In the genomic region with DNA sequence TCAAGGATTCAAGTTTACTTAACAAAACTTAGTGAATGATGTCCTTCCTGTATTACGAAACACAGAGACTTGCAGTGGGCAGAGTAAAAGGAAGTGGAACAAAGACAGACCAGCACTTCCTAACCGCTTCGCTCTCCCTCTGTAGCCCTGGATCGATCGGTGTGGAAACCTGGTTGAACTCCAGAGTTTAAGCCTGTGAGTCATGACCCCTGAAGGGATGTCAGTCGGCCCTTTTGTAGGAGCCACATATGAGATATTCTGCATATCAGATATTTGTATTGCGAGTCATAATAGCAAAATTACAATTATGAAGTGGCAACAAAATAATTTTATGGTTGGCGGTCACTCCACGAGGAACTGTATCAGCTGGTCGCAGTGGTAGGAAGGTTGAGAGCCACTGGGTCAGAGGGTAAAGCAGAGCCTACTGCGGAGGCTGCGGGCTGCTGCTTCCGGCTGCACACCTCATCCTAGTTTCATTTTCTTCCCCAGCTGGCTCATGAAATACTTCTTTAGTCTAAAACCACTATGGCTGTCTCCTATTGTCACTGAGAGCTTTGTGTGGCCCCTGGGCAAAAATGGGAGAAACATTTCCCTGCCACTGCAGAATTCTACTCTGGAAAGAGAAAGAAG, we compare ENCODE assay signal across 9 mouse cellular contexts. TPM values are rescaled to one million over a fixed set of nuclear protein-coding genes. Genes with fewer than 3 reads are reported as not detected.
A peak's percentile ranks its signal among the peaks of the same experiment; 100 is the strongest.
DNase-seq lines count a peak whose midpoint lies in the region; ATAC-seq and TF ChIP-seq lines count a peak whose summit lies in the region.
"Had no signal": no experiment of that assay in that cellular context is flagged by ENCODE, and none has a peak within 500 bp of the region (broad histone marks: within the 10 kb centered on the region; RNA-seq: fewer than 3 reads in every experiment).

No protein-coding gene starts in this region.

- H3ac ChIP-seq in C2C12 (ENCODE audit: control insufficient read depth, insufficient read length, low read depth) = no peak overlapping the region

- no peak for TF ChIP-seq CTCF in C2C12 (IDR thresholded peaks at IDR 0.05; ENCODE audit: control insufficient read depth, insufficient read depth, insufficient read length)

- H3K79me2 ChIP-seq in C2C12 (ENCODE audit: control insufficient read depth, insufficient read depth) = peaks cover 54% of the 10 kb centered on the region
- peaks cover 71% of the 10 kb centered on the region for H3K79me2 ChIP-seq in macrophage (ENCODE audit: inconsistent target)

- ATAC-seq in heart, embryonic 13.5 days (ENCODE audit: extremely low read depth, insufficient number of reproducible peaks, low FRiP score, low TSS enrichment) = no peak
- ATAC-seq: Patski had no signal

- H3K36me3 ChIP-seq in C2C12 (ENCODE audit: control insufficient read depth, insufficient read depth) = peaks cover 10% of the 10 kb centered on the region
- peaks cover 14% of the 10 kb centered on the region for H3K36me3 ChIP-seq in heart, embryonic 13.5 days
- H3K36me3 ChIP-seq in macrophage (ENCODE audit: inconsistent target) = peaks cover 3% of the 10 kb centered on the region; the same call in 1 of the 2 replicates

- peaks cover 60% of the 10 kb centered on the region for H3K4me1 ChIP-seq in heart, embryonic 13.5 days

- no peaks in the 10 kb centered on the region for H3K9me3 ChIP-seq in heart, embryonic 13.5 days

- peak overlapping the region; percentile 99 for H3K27ac ChIP-seq in heart, embryonic 13.5 days (replicated peaks)
- H3K27ac ChIP-seq in macrophage = peak overlapping the region; percentile 99

- peak overlapping the region; percentile 55 for H3K9ac ChIP-seq in heart, embryonic 13.5 days

- peaks cover 28% of the 10 kb centered on the region for H3K79me3 ChIP-seq in C2C12 (ENCODE audit: low read depth)

- H3K4me2 ChIP-seq in heart, embryonic 13.5 days = peak overlapping the region; percentile 59

- WGBS in heart, embryonic 13.5 days = 71% methylated on average over 13 of the region's 13 CpGs
- WGBS in macrophage (ENCODE audit: missing documents) = under 1% methylated on average over 13 of the region's 13 CpGs

- intact Hi-C loops in heart, postnatal 25 days (cut with DNase I) = no loop called here

- no peaks in the 10 kb centered on the region for H3K27me3 ChIP-seq in C2C12 (ENCODE audit: control insufficient read depth, insufficient read depth, insufficient read length)
- no peaks in the 10 kb centered on the region for H3K27me3 ChIP-seq in heart, embryonic 13.5 days (replicated peaks)
- H3K27me3 ChIP-seq: Patski had no signal

- DNase-seq in heart, adult 18-20 months = peak; percentile 64 to 68
- DNase-seq in heart, postnatal 25 days (ENCODE audit: low spot score) = no peak
- no peak for DNase-seq in retina, postnatal 1 day
- no peak for DNase-seq in gastrocnemius, adult 18-20 months (ENCODE audit: low spot score)
- no peak for DNase-seq in frontal cortex, adult 2 months (ENCODE audit: extremely low spot score in 1 of 2, low spot score in 1 of 2)

- H3K4me3 ChIP-seq in C2C12 (ENCODE audit: insufficient read depth, poor library complexity, severe bottlenecking) = no peak overlapping the region
- H3K4me3 ChIP-seq in heart, embryonic 13.5 days = no peak overlapping the region
- H3K4me3 ChIP-seq in macrophage (ENCODE audit: inconsistent target) = peak overlapping the region; percentile 47

TF ChIP-seq in C2C12, 6 proteins besides CTCF, POLR2A, EP300 and RAD21:
- TF ChIP-seq MAX (IDR thresholded peaks at IDR 0.05) (no peak), CEBPB (IDR thresholded peaks at IDR 0.05; ENCODE audit: low read depth) (peak; percentile 83), MYOD1 (IDR thresholded peaks at IDR 0.05; ENCODE audit: control insufficient read depth, insufficient read length, low read depth) (no peak)

RNA-seq across cellular contexts. Expression of a gene that starts 15.7 kb away (rescaled TPM):
- 10 to 100 TPM in 1 of 2 experiments, 1 to 10 TPM in 1; 7.4 to 10.3 TPM for total RNA-seq in heart, adult 18-20 months (2021)
- 10 to 100 TPM in 1 of 2 experiments, 1 to 10 TPM in 1; 9.8 to 11.6 TPM for total RNA-seq in heart, postnatal 25 days (2021)
- polyA plus RNA-seq in C2C12 (2012; fragmentation: generic; extraction: Trizol) (13.9 TPM), macrophage (2018) (10.9 to 20.7 TPM (median 12.1 TPM) in 3 replicates)
- 15.8 and 17.8 TPM in 2 replicates for polyA plus RNA-seq in heart, embryonic 13.5 days (2015; fragmentation: Nextera tagmentation; extraction: Ambion mirVana)
- total RNA-seq in macrophage (2018; cell fraction: chromatin; rRNA removed) = 1 to 10 TPM; 3.6 to 9.3 (median 5.3) TPM
- 10 to 100 TPM; 13.1 to 20.2 (median 16.4) TPM for total RNA-seq in macrophage (2018; cell fraction: cytosol; rRNA removed)
- total RNA-seq in macrophage (2018; cell fraction: nucleus; rRNA removed) = 10 to 100 TPM in 5 of 26 experiments, 1 to 10 TPM in 21; 6.2 to 11.6 (median 9.2) TPM
- total RNA-seq in gastrocnemius, adult 18-20 months (2021) = 10 to 100 TPM; 11.2 TPM
- 11.5 and 12.1 TPM in 2 replicates for polyA plus RNA-seq in frontal cortex, adult 2 months (2012; rRNA removed)

RNA-seq across cellular contexts. Expression of a gene that starts 23.2 kb away (rescaled TPM):
- total RNA-seq in heart, adult 18-20 months (2021) = 10 to 100 TPM; 16.7 to 17.4 TPM
- total RNA-seq in heart, postnatal 25 days (2021) = 10 to 100 TPM; 11.3 to 12.9 TPM
- polyA plus RNA-seq in C2C12 (2012; fragmentation: generic; extraction: Trizol) (8.5 TPM), macrophage (2018) (15.4 to 17.0 TPM (median 15.6 TPM) in 3 replicates)
- polyA plus RNA-seq in heart, embryonic 13.5 days (2015; fragmentation: Nextera tagmentation; extraction: Ambion mirVana) = 53.3 and 55.6 TPM in 2 replicates
- 10 to 100 TPM in 5 of 26 experiments, 1 to 10 TPM in 19, under 1 TPM in 2; 0.44 to 15.2 (median 6.1) TPM for total RNA-seq in macrophage (2018; cell fraction: chromatin; rRNA removed)
- total RNA-seq in macrophage (2018; cell fraction: cytosol; rRNA removed) = 10 to 100 TPM; 11.1 to 22.6 (median 16.7) TPM
- total RNA-seq in macrophage (2018; cell fraction: nucleus; rRNA removed) = 10 to 100 TPM in 10 of 26 experiments, 1 to 10 TPM in 16; 2.1 to 16.4 (median 7.4) TPM
- total RNA-seq in gastrocnemius, adult 18-20 months (2021) = 1 to 10 TPM; 7.6 to 9.0 TPM
- 34.9 and 35.9 TPM in 2 replicates for polyA plus RNA-seq in frontal cortex, adult 2 months (2012; rRNA removed)

RNA-seq across cellular contexts. Expression of a gene that starts 39.1 kb away (rescaled TPM):
- 1 to 10 TPM in 1 of 2 experiments, under 1 TPM in 1; 0.79 to 2.2 TPM for total RNA-seq in heart, adult 18-20 months (2021)
- total RNA-seq in heart, postnatal 25 days (2021) = 1 to 10 TPM; 1.7 to 2.3 TPM
- 0.01 TPM for polyA plus RNA-seq in C2C12 (2012; fragmentation: generic; extraction: Trizol)
- polyA plus RNA-seq in heart, embryonic 13.5 days (2015; fragmentation: Nextera tagmentation; extraction: Ambion mirVana) = 0.79 and 1.0 TPM in 2 replicates
- total RNA-seq in macrophage (2018; cell fraction: chromatin; rRNA removed) = under 1 TPM in 1 of 26 experiments, not detected in 25; 0.62 TPM
- total RNA-seq in macrophage (2018; cell fraction: cytosol; rRNA removed) = under 1 TPM in 1 of 26 experiments, not detected in 25; 0.13 TPM
- under 1 TPM in 5 of 26 experiments, not detected in 21; 0.40 to 0.92 (median 0.72) TPM for total RNA-seq in macrophage (2018; cell fraction: nucleus; rRNA removed)
- 0.19 TPM in 1 of 3 replicates, not detected in the others for polyA plus RNA-seq in macrophage (2018)
- not detected for total RNA-seq in gastrocnemius, adult 18-20 months (2021)
- polyA plus RNA-seq in frontal cortex, adult 2 months (2012; rRNA removed) = not detected in 2 replicates

RNA-seq across cellular contexts. Expression of a gene that starts 46.2 kb away (rescaled TPM):
- under 1 TPM in 1 of 2 experiments, not detected in 1; 0.21 TPM for total RNA-seq in heart, adult 18-20 months (2021)
- under 1 TPM; 0.11 to 0.29 TPM for total RNA-seq in heart, postnatal 25 days (2021)
- 5.5 TPM for polyA plus RNA-seq in C2C12 (2012; fragmentation: generic; extraction: Trizol)
- polyA plus RNA-seq in heart, embryonic 13.5 days (2015; fragmentation: Nextera tagmentation; extraction: Ambion mirVana) = 0.18 and 0.21 TPM in 2 replicates
- under 1 TPM in 3 of 26 experiments, not detected in 23; 0.16 to 0.50 (median 0.20) TPM for total RNA-seq in macrophage (2018; cell fraction: chromatin; rRNA removed)
- under 1 TPM in 5 of 26 experiments, not detected in 21; 0.03 to 0.11 (median 0.04) TPM for total RNA-seq in macrophage (2018; cell fraction: cytosol; rRNA removed)
- total RNA-seq in macrophage (2018; cell fraction: nucleus; rRNA removed) = under 1 TPM in 5 of 26 experiments, not detected in 21; 0.11 to 0.56 (median 0.17) TPM
- polyA plus RNA-seq in macrophage (2018) = 0.09 TPM in 1 of 3 replicates, not detected in the others
- total RNA-seq in gastrocnemius, adult 18-20 months (2021) = under 1 TPM; 0.09 to 0.14 TPM
- polyA plus RNA-seq in frontal cortex, adult 2 months (2012; rRNA removed) = 0.50 and 0.62 TPM in 2 replicates

RNA-seq across cellular contexts. Expression of a gene that starts 50.7 kb away (rescaled TPM):
- total RNA-seq in heart, adult 18-20 months (2021) = 10 to 100 TPM; 23.4 to 25.1 TPM
- 10 to 100 TPM; 21.6 to 23.2 TPM for total RNA-seq in heart, postnatal 25 days (2021)
- polyA plus RNA-seq in C2C12 (2012; fragmentation: generic; extraction: Trizol) (33.1 TPM), macrophage (2018) (15.0 to 17.0 TPM (median 16.0 TPM) in 3 replicates)
- polyA plus RNA-seq in heart, embryonic 13.5 days (2015; fragmentation: Nextera tagmentation; extraction: Ambion mirVana) = 50.4 and 52.4 TPM in 2 replicates
- total RNA-seq in macrophage (2018; cell fraction: chromatin; rRNA removed) = 10 to 100 TPM in 19 of 26 experiments, 1 to 10 TPM in 7; 3.0 to 54.9 (median 21.8) TPM
- total RNA-seq in macrophage (2018; cell fraction: cytosol; rRNA removed) = 10 to 100 TPM in 23 of 26 experiments, 1 to 10 TPM in 3; 8.5 to 17.6 (median 13.3) TPM
- 10 to 100 TPM in 17 of 26 experiments, 1 to 10 TPM in 9; 3.6 to 32.5 (median 14.1) TPM for total RNA-seq in macrophage (2018; cell fraction: nucleus; rRNA removed)
- total RNA-seq in gastrocnemius, adult 18-20 months (2021) = 10 to 100 TPM; 24.9 to 25.7 TPM
- 37.8 and 45.8 TPM in 2 replicates for polyA plus RNA-seq in frontal cortex, adult 2 months (2012; rRNA removed)

Comparison
In these comparisons a context has a peak if more than half of its experiments do, and no peak if none do; other contexts are left out.
1. DNase-seq: peak in heart, adult 18-20 months (2 of 2); none in heart, postnatal 25 days (single experiment), retina, postnatal 1 day (single experiment), gastrocnemius, adult 18-20 months (single experiment) and frontal cortex, adult 2 months (0 of 2).